Mouse (Mus musculus) G1E (cell line): ENCODE results near the gene Rps18. TPM values are rescaled to one million over a fixed set of nuclear protein-coding genes. Genes with fewer than 3 reads are reported as not detected.
"Not testable (repeated sequence)": the region's sequence is repeated elsewhere in the genome, so short reads cannot be mapped to it uniquely, and the experiment has no call there.

Experiments used
- ATAC-seq: 2 replicates; pipeline ENCODE4 v1.8.0; 2016; ENCODE audit warnings: mild to moderate bottlenecking; ENCODE audit not compliant: insufficient number of reproducible peaks, poor library complexity, low FRiP score, severe bottlenecking; ENCODE audit errors: extremely low read depth
- DNase-seq: peaks from one replicate; pipeline ENCODE4 v3.0.0; 2012; ENCODE audit warnings: low spot score
- H3K27me3 ChIP-seq: 2 replicates; pipeline ENCODE4 v1.6.1; 2012; ENCODE audit warnings: mild to moderate bottlenecking, low read length, inconsistent platforms; ENCODE audit not compliant: insufficient read depth
- H3K36me3 ChIP-seq: replicated peaks from 2 replicates; pipeline ENCODE3; 2012; ENCODE audit warnings: mild to moderate bottlenecking, inconsistent platforms
- H3K4me1 ChIP-seq: 2 replicates; pipeline ENCODE4 v1.6.1; 2012; ENCODE audit warnings: low read depth, low read length, inconsistent platforms, mixed read lengths; ENCODE audit not compliant: insufficient read depth
- H3K4me3 ChIP-seq: 2 replicates; pipeline ENCODE4 v1.5.1; 2012; ENCODE audit warnings: low read depth, mild to moderate bottlenecking, inconsistent platforms, low read length, moderate library complexity, mixed read lengths
- H3K9me3 ChIP-seq: replicated peaks from 2 replicates; pipeline ENCODE4 v1.6.1; 2012; ENCODE audit warnings: inconsistent platforms
- CTCF ChIP-seq: IDR thresholded peaks from 2 replicates; pipeline ENCODE4 v1.5.1; 2012; ENCODE audit warnings: low read depth, low read length, inconsistent platforms, mixed read lengths
- GATA1 ChIP-seq: IDR thresholded peaks from 2 replicates; pipeline ENCODE4 v1.6.1; 2012; ENCODE audit warnings: borderline replicate concordance, low read length, inconsistent platforms, mixed read lengths
- GATA2 ChIP-seq: IDR thresholded peaks from 2 replicates; pipeline ENCODE4 v1.6.1; 2012; ENCODE audit warnings: low read depth, low read length, inconsistent platforms, borderline replicate concordance
- POLR2AphosphoS5 ChIP-seq: IDR thresholded peaks from 2 replicates; pipeline ENCODE4 v1.6.1; 2012; ENCODE audit warnings: low read depth, low read length, inconsistent platforms; ENCODE audit not compliant: insufficient replicate concordance
- TAL1 ChIP-seq: conservative IDR thresholded peaks from 2 replicates; pipeline ENCODE4 v1.6.1; 2012; ENCODE audit warnings: low read depth, low read length, inconsistent platforms, mixed read lengths
- polyA plus RNA-seq: library from polyadenylated mRNA; stranded (reverse); fragments of >175 nt; gene quantifications from 2 replicates; pipeline ENCODE4 v1.2.3, GENCODE M21; 2012
- total RNA-seq, 2 experiments: library from RNA; stranded (forward) in 1 of 2; stranded (reverse) in 1 of 2; fragments of 200-1000 nt in 1 of 2; fragments of >200 nt in 1 of 2; fragmentation: Nextera tagmentation in 1 of 2; gene quantifications; 2 replicates each; pipeline ENCODE4 v1.2.3; 2014 to 2017

Gene Rps18
- total and polyA plus RNA-seq, 3 experiments = 1,633 to 2,298 (median 1,704) TPM

GRCm38 (mm10) chr17:33995651-33996050, 39.9 kb upstream of the Rps18 start:
- no peak for TF ChIP-seq GATA2
- no peak for TF ChIP-seq GATA1
- no peak for TF ChIP-seq TAL1
- TF ChIP-seq CTCF = no peak
- no peak for TF ChIP-seq POLR2AphosphoS5
- H3K36me3 ChIP-seq = no peaks in the 10 kb centered on the region
- peaks cover 22% of the 10 kb centered on the region for H3K27me3 ChIP-seq
- H3K4me1 ChIP-seq = peaks cover 6% of the 10 kb centered on the region; the same call in 1 of the 2 replicates
- ATAC-seq (no peak), DNase-seq (no peak)
- H3K9me3 ChIP-seq = peaks cover 12% of the 10 kb centered on the region
- H3K4me3 ChIP-seq = no peak overlapping the region

- ATAC-seq (no peak), DNase-seq (no peak)
- Histone ChIP-seq H3K36me3 (no peaks in the 10 kb centered on the region), H3K4me3 (no peak overlapping the region), H3K27me3 (peaks cover 15% of the 10 kb centered on the region), H3K9me3 (peaks cover 8% of the 10 kb centered on the region), H3K4me1 (peaks cover 6% of the 10 kb centered on the region; the same call in 1 of the 2 replicates)
- no peak for TF ChIP-seq CTCF
- no peak for TF ChIP-seq GATA1
- TF ChIP-seq POLR2AphosphoS5 = no peak
- TF ChIP-seq TAL1 = no peak
- no peak for TF ChIP-seq GATA2
Measured at GRCm38 (mm10) chr17:33994959-33995358, 39.2 kb upstream of the Rps18 start.

GRCm38 (mm10) chr17:33991788-33992664, 36.2 kb upstream of the Rps18 start:
- H3K4me1 ChIP-seq = peaks cover 6% of the 10 kb centered on the region; the same call in 1 of the 2 replicates
- no peak for ATAC-seq
- TF ChIP-seq GATA1 (no peak), CTCF (peak; percentile 62)
- peaks cover 18% of the 10 kb centered on the region for H3K27me3 ChIP-seq
- H3K36me3 ChIP-seq = no peaks in the 10 kb centered on the region
- no peak overlapping the region for H3K4me3 ChIP-seq
- DNase-seq = no peak
- no peaks in the 10 kb centered on the region for H3K9me3 ChIP-seq

- H3K36me3 ChIP-seq, H3K4me3 ChIP-seq, H3K9me3 ChIP-seq, DNase-seq, ATAC-seq: not testable (repeated sequence)
- peaks cover 47% of the 10 kb centered on the region for H3K4me1 ChIP-seq
- peaks cover 15% of the 10 kb centered on the region for H3K27me3 ChIP-seq
- TF ChIP-seq CTCF = peak; percentile 36
Measured at GRCm38 (mm10) chr17:33982136-33982535, 26.3 kb upstream of the Rps18 start.

GRCm38 (mm10) chr17:33981192-33981909, 25.6 kb upstream of the Rps18 start:
- peak; percentile 27; the same call in 1 of the 2 replicates for TF ChIP-seq CTCF
- H3K4me1 ChIP-seq = peaks cover 48% of the 10 kb centered on the region
- H3K27me3 ChIP-seq = peaks cover 15% of the 10 kb centered on the region
- H3K36me3 ChIP-seq, H3K9me3 ChIP-seq: not testable (repeated sequence)
- peak overlapping the region; percentile 73 for H3K4me3 ChIP-seq
- DNase-seq = peak; percentile 47
- ATAC-seq = peak; percentile 61; the same call in 1 of the 2 replicates

GRCm38 (mm10) chr17:33980181-33981035, 24.6 kb upstream of the Rps18 start:
- DNase-seq (no peak), ATAC-seq (no peak)
- H3K4me3 ChIP-seq = peak overlapping the region; percentile 73; the same call in 1 of the 2 replicates
- no peaks in the 10 kb centered on the region for H3K9me3 ChIP-seq
- peaks cover 11% of the 10 kb centered on the region for H3K27me3 ChIP-seq
- TF ChIP-seq GATA1 (no peak), TAL1 (no peak), GATA2 (no peak)
- H3K4me1 ChIP-seq = peaks cover 48% of the 10 kb centered on the region
- H3K36me3 ChIP-seq = peaks cover 6% of the 10 kb centered on the region
